Comparison of ENCODE assay signal across 25 mouse cellular contexts in genomic region chr9:83778317-83778960, GRCm38 (mm10). TPM values are rescaled to one million over a fixed set of nuclear protein-coding genes. Genes with fewer than 3 reads are reported as not detected.
"Had no signal": no experiment of that assay in that cellular context is flagged by ENCODE, and none has a peak within 500 bp of the region (broad histone marks: within the 10 kb centered on the region; RNA-seq: fewer than 3 reads in every experiment).

No protein-coding gene starts in this region.

- H3K4me3 ChIP-seq: forebrain, embryonic 15.5 days; heart, adult 2 months; heart, embryonic 13.5 days; heart, embryonic 15.5 days; hindbrain, embryonic 13.5 days; hindbrain, embryonic 15.5 days; limb, embryonic 13.5 days; limb, embryonic 15.5 days; liver, embryonic 12.5 days had no signal

- H3K9me3 ChIP-seq: forebrain, embryonic 15.5 days; heart, embryonic 13.5 days; heart, embryonic 15.5 days; hindbrain, embryonic 13.5 days; hindbrain, embryonic 15.5 days; limb, embryonic 15.5 days; liver, embryonic 12.5 days had no signal

- H3K36me3 ChIP-seq: heart, embryonic 13.5 days; heart, embryonic 15.5 days; liver, embryonic 12.5 days had no signal

- DNase-seq: forebrain, postnatal 0 days; gastrocnemius, postnatal 14 days; gastrocnemius, postnatal 36 days; heart, adult 11 months; heart, adult 2 months; heart, postnatal 14 days; heart, postnatal 36 days; kidney, adult 2 months; kidney, postnatal 14 days; kidney, postnatal 36 days; left cerebral cortex, postnatal 4 days had no signal

- H3K4me1 ChIP-seq: forebrain, embryonic 15.5 days; heart, embryonic 13.5 days; heart, embryonic 15.5 days; hindbrain, embryonic 13.5 days; hindbrain, embryonic 15.5 days; limb, embryonic 13.5 days; limb, embryonic 15.5 days; liver, embryonic 12.5 days had no signal

- H3K27me3 ChIP-seq: forebrain, embryonic 15.5 days; heart, embryonic 13.5 days; heart, embryonic 15.5 days; hindbrain, embryonic 13.5 days; hindbrain, embryonic 15.5 days; limb, embryonic 13.5 days; limb, embryonic 15.5 days; liver, embryonic 12.5 days had no signal

- H3K4me2 ChIP-seq: forebrain, embryonic 15.5 days; heart, embryonic 11.5 days; heart, embryonic 13.5 days; heart, embryonic 15.5 days; hindbrain, embryonic 13.5 days; hindbrain, embryonic 15.5 days; limb, embryonic 13.5 days; limb, embryonic 15.5 days; liver, embryonic 12.5 days had no signal

- H3K9ac ChIP-seq: forebrain, embryonic 15.5 days; forebrain, postnatal 0 days; heart, embryonic 13.5 days; heart, embryonic 15.5 days; hindbrain, embryonic 13.5 days; hindbrain, embryonic 15.5 days; limb, embryonic 13.5 days; limb, embryonic 15.5 days; liver, embryonic 12.5 days; liver, embryonic 14.5 days had no signal

- ATAC-seq: forebrain, embryonic 15.5 days; forebrain, postnatal 0 days; hindbrain, postnatal 0 days; intestine, embryonic 16.5 days; liver, embryonic 12.5 days had no signal

- H3K27ac ChIP-seq: forebrain, embryonic 15.5 days; heart, adult 2 months; heart, embryonic 13.5 days; heart, embryonic 15.5 days; hindbrain, embryonic 13.5 days; hindbrain, embryonic 15.5 days; hindbrain, postnatal 0 days; limb, embryonic 13.5 days; liver, embryonic 12.5 days; liver, embryonic 14.5 days had no signal

RNA-seq across cellular contexts. Expression of gene Elovl4, which starts 27.6 kb away (rescaled TPM):
- total RNA-seq: hematopoietic stem cell, adult 5-6 weeks; liver, adult 2 months had no signal
- polyA plus RNA-seq: liver, adult 2 months had no signal

RNA-seq across cellular contexts. Expression of gene Ttk, which starts 56.0 kb away (rescaled TPM):
- polyA plus RNA-seq: liver, adult 2 months had no signal
